ENCODE assay signal across 26 mouse cellular contexts in genomic region chr19:31865451-31865850, GRCm38 (mm10). TPM values are rescaled to one million over a fixed set of nuclear protein-coding genes. Genes with fewer than 3 reads are reported as not detected.
"Had no signal": no experiment of that assay in that cellular context is flagged by ENCODE, and none has a peak within 500 bp of the region (broad histone marks: within the 10 kb centered on the region; RNA-seq: fewer than 3 reads in every experiment).

No protein-coding gene starts in this region.

- ATAC-seq: forebrain, embryonic 15.5 days; forebrain, postnatal 0 days; hindbrain, postnatal 0 days; intestine, embryonic 16.5 days; liver, embryonic 12.5 days had no signal

- H3K9ac ChIP-seq: forebrain, embryonic 15.5 days; forebrain, postnatal 0 days; heart, embryonic 13.5 days; heart, embryonic 15.5 days; hindbrain, embryonic 13.5 days; hindbrain, embryonic 15.5 days; limb, embryonic 13.5 days; limb, embryonic 15.5 days; liver, embryonic 12.5 days; liver, embryonic 14.5 days had no signal

- H3K27ac ChIP-seq: forebrain, embryonic 15.5 days; heart, adult 2 months; heart, embryonic 13.5 days; heart, embryonic 15.5 days; hindbrain, embryonic 13.5 days; hindbrain, embryonic 15.5 days; hindbrain, postnatal 0 days; kidney, postnatal 0 days; layer of hippocampus, adult 2 months; left cerebral cortex, adult 2 months; limb, embryonic 13.5 days; limb, embryonic 15.5 days; liver, embryonic 12.5 days; liver, embryonic 14.5 days had no signal

- H3K9me3 ChIP-seq: forebrain, embryonic 15.5 days; heart, embryonic 13.5 days; heart, embryonic 15.5 days; hindbrain, embryonic 13.5 days; hindbrain, embryonic 15.5 days; limb, embryonic 13.5 days; limb, embryonic 15.5 days; liver, embryonic 12.5 days had no signal

- DNase-seq: forebrain, postnatal 0 days; gastrocnemius, postnatal 14 days; gastrocnemius, postnatal 36 days; heart, adult 11 months; heart, adult 2 months; heart, postnatal 14 days; heart, postnatal 36 days; left cerebral cortex, postnatal 4 days had no signal

- H3K4me3 ChIP-seq: forebrain, embryonic 15.5 days; heart, adult 2 months; heart, embryonic 13.5 days; heart, embryonic 15.5 days; hindbrain, embryonic 13.5 days; hindbrain, embryonic 15.5 days; layer of hippocampus, adult 2 months; left cerebral cortex, adult 2 months; limb, embryonic 13.5 days; limb, embryonic 15.5 days; liver, embryonic 12.5 days had no signal

- H3K4me2 ChIP-seq: forebrain, embryonic 15.5 days; heart, embryonic 11.5 days; heart, embryonic 13.5 days; heart, embryonic 15.5 days; hindbrain, embryonic 13.5 days; hindbrain, embryonic 15.5 days; limb, embryonic 13.5 days; limb, embryonic 15.5 days; liver, embryonic 12.5 days had no signal

- H3K36me3 ChIP-seq: forebrain, embryonic 15.5 days; heart, embryonic 13.5 days; heart, embryonic 15.5 days; hindbrain, embryonic 13.5 days; hindbrain, embryonic 15.5 days; limb, embryonic 13.5 days; limb, embryonic 15.5 days; liver, embryonic 12.5 days had no signal

- H3K27me3 ChIP-seq: forebrain, embryonic 15.5 days; heart, embryonic 13.5 days; heart, embryonic 15.5 days; hindbrain, embryonic 13.5 days; hindbrain, embryonic 15.5 days; limb, embryonic 13.5 days; limb, embryonic 15.5 days; liver, embryonic 12.5 days had no signal

- H3K4me1 ChIP-seq: forebrain, embryonic 15.5 days; heart, embryonic 13.5 days; heart, embryonic 15.5 days; hindbrain, embryonic 13.5 days; hindbrain, embryonic 15.5 days; limb, embryonic 13.5 days; limb, embryonic 15.5 days; liver, embryonic 12.5 days had no signal

RNA-seq across cellular contexts. Expression of gene A1cf, which starts 3.1 kb away (rescaled TPM):
- polyA plus RNA-seq: forebrain, embryonic 15.5 days; forebrain, postnatal 0 days; heart, adult 2 months; heart, embryonic 15.5 days; heart, postnatal 0 days; hindbrain, embryonic 11.5 days; hindbrain, embryonic 13.5 days; hindbrain, embryonic 15.5 days; hindbrain, postnatal 0 days; limb, embryonic 11.5 days; limb, embryonic 13.5 days; limb, embryonic 15.5 days had no signal
